Mouse (Mus musculus): ENCODE results near the gene Pcsk2. TPM values are rescaled to one million over a fixed set of nuclear protein-coding genes. Genes with fewer than 3 reads are reported as not detected.
A peak's percentile ranks its signal among the peaks of the same experiment; 100 is the strongest.

Pcsk2 gene
- polyA plus RNA-seq, 1 experiment from 2014 or later = 7.2 TPM

DNA sequence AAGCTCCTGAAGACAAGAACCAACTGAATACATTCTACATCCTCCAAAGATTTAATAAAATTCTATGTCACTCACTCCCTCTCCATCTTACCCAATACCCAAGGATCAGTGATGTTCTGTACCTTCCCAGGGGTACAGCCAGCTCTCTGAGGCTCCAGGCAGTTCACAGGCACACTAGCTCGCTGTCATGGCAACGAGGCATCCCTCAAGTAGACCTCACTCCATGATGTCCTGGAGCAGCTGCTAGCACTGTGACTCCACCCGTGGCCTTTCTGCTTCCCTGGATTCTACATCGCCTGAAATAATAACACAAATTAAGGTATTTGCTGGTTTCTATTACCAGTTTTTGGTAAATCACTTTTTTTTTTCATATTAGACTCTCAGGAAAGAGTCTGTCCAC lies 111.0 kb downstream of the Pcsk2 start:
- Histone ChIP-seq H3K4me3 (no peak overlapping the region), H3K4me1 (no peaks in the 10 kb centered on the region), H3K9ac (no peak overlapping the region), H3K36me3 (ENCODE audit: poor library complexity, severe bottlenecking) (no peaks in the 10 kb centered on the region), H3K27ac (no peak overlapping the region), H3K4me2 (no peak overlapping the region), H3K27me3 (no peaks in the 10 kb centered on the region), H3K9me3 (replicated peaks) (no peaks in the 10 kb centered on the region)
- ATAC-seq = peak; percentile 77; the same call in 1 of the 2 replicates
- 60% methylated on average over 4 of the region's 4 CpGs for WGBS

DNA sequence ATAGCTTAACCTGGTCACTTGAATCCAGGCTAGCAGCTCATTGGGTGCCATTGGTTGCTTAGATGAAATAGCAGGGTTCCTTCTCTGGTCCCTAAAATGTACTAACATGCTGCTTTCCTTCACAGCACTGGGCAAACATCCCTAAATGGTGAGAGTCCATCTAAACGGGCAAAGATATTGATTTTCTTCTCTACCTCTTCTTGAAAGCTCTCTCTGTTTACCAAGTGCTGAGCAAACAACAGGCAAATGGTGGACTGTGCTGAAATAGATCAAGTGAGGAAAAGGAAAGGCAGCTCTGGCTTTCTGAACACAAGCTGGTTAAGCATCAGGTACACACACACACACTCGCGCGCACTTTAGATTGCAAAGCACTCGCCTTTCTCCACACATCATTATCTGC lies 120.8 kb downstream of the Pcsk2 start:
- 96% methylated on average over 5 of the region's 5 CpGs for WGBS
- H3K4me1 ChIP-seq = no peaks in the 10 kb centered on the region
- H3K4me3 ChIP-seq = no peak overlapping the region
- no peak overlapping the region for H3K4me2 ChIP-seq
- no peaks in the 10 kb centered on the region for H3K27me3 ChIP-seq
- ATAC-seq = no peak
- H3K9me3 ChIP-seq (replicated peaks) = no peaks in the 10 kb centered on the region
- H3K9ac ChIP-seq = no peak overlapping the region
- H3K27ac ChIP-seq = no peak overlapping the region
- H3K36me3 ChIP-seq (ENCODE audit: poor library complexity, severe bottlenecking) = no peaks in the 10 kb centered on the region

- H3K9ac ChIP-seq = no peak overlapping the region
- no peak overlapping the region for H3K27ac ChIP-seq
- 0 out of 2 replicates have a peak, but pooled peaks cover 5% of the 10 kb centered on the region for H3K4me1 ChIP-seq
- no peaks in the 10 kb centered on the region for H3K36me3 ChIP-seq (ENCODE audit: poor library complexity, severe bottlenecking)
- no peak overlapping the region for H3K4me3 ChIP-seq
- H3K9me3 ChIP-seq (replicated peaks) = no peaks in the 10 kb centered on the region
- no peak for ATAC-seq
- 92% methylated on average over 4 of the region's 4 CpGs for WGBS
- no peaks in the 10 kb centered on the region for H3K27me3 ChIP-seq
- H3K4me2 ChIP-seq = no peak overlapping the region
These were observed 131.9 kb downstream of the Pcsk2 start for GRCm38 (mm10) chr2:143677869-143678268.

DNA sequence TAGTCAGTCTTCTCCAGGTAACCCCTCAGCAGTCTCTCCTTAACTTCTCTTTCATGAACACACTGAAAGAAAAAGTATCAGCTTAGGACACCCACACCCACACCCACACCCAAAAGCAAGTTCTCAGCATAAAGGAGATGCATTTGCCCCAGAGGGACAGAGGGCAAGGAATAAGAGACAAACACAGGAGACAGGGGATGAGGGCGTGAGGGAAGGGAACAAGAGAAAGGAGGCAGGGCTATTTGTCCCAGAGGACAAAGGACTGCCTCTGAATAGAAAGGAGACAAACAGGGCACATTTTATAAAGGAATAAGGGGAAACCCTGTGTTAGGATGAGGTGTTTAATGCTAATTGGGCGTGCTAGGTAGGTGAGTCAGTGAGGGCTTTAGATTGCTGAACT lies 133.6 kb downstream of the Pcsk2 start:
- Histone ChIP-seq H3K27me3 (no peaks in the 10 kb centered on the region), H3K4me3 (no peak overlapping the region), H3K9ac (no peak overlapping the region), H3K27ac (no peak overlapping the region), H3K9me3 (replicated peaks) (no peaks in the 10 kb centered on the region), H3K4me1 (peaks cover 6% of the 10 kb centered on the region; the same call in 1 of the 2 replicates), H3K36me3 (ENCODE audit: poor library complexity, severe bottlenecking) (no peaks in the 10 kb centered on the region), H3K4me2 (no peak overlapping the region)
- ATAC-seq = no peak
- 29% methylated on average over 2 of the region's 2 CpGs for WGBS

GRCm38 (mm10) chr2:143681873-143682555 lies 136.1 kb downstream of the Pcsk2 start:
- H3K4me1 ChIP-seq = peaks cover 11% of the 10 kb centered on the region; the same call in 1 of the 2 replicates
- H3K27ac ChIP-seq = no peak overlapping the region
- no peaks in the 10 kb centered on the region for H3K36me3 ChIP-seq (ENCODE audit: poor library complexity, severe bottlenecking)
- H3K4me2 ChIP-seq = no peak overlapping the region
- 63% methylated on average over 8 of the region's 8 CpGs for WGBS
- H3K9me3 ChIP-seq (replicated peaks) = no peaks in the 10 kb centered on the region
- H3K4me3 ChIP-seq = no peak overlapping the region
- H3K27me3 ChIP-seq = no peaks in the 10 kb centered on the region
- no peak overlapping the region for H3K9ac ChIP-seq
- 0 out of 2 replicates have a peak, but pooled peaks have one; percentile 21 for ATAC-seq

DNA sequence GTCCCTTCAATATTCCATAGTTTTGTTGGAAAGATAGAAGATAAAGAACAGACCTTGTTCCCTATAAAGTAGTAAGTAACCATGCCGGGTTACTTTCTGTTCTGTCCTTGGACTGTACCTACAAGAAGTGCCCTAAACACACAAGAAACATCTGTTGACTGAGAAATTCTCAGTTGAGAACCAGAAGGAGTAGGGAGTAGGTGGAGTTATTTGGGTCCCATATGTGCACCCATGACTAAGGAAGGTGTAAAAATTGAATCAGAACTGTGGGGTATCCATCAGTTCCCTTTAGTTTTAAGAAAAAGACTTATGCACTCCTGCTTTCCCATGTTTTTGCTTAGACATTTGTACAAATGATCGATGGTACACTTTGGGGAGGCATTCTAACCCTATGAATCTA lies 137.6 kb downstream of the Pcsk2 start:
- Histone ChIP-seq H3K36me3 (ENCODE audit: poor library complexity, severe bottlenecking) (no peaks in the 10 kb centered on the region), H3K27ac (no peak overlapping the region), H3K9ac (no peak overlapping the region), H3K4me2 (no peak overlapping the region), H3K4me3 (no peak overlapping the region), H3K27me3 (no peaks in the 10 kb centered on the region), H3K9me3 (replicated peaks) (no peaks in the 10 kb centered on the region), H3K4me1 (peaks cover 11% of the 10 kb centered on the region; the same call in 1 of the 2 replicates)
- ATAC-seq = no peak
- 97% methylated on average over 2 of the region's 2 CpGs for WGBS

DNA sequence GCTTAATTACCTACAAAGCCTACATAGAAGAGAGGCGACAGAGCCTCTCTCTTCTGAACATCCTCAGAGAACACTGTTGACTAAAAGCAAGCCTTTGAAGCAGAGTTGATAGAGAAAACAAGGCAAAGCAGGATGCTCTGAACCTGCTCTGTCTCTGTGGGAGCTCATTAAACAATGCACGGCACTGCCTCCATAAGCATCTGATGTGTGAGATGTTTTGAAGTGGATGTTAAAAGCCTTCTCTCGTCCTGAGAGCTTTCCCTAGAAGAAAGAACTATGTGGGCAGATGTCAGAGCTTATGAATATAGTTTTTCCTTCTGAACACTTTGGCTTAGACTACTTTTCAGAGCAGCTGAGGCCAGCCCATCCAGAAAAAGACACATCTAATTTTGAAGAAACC lies 145.3 kb downstream of the Pcsk2 start:
- H3K4me1 ChIP-seq = no peaks in the 10 kb centered on the region
- ATAC-seq = no peak
- no peak overlapping the region for H3K4me3 ChIP-seq
- H3K9ac ChIP-seq = no peak overlapping the region
- H3K9me3 ChIP-seq (replicated peaks) = peaks cover 4% of the 10 kb centered on the region; the same call in 1 of the 2 replicates
- no peaks in the 10 kb centered on the region for H3K27me3 ChIP-seq
- 53% methylated on average over 3 of the region's 3 CpGs for WGBS
- peaks cover 4% of the 10 kb centered on the region; the same call in 1 of the 2 replicates for H3K36me3 ChIP-seq (ENCODE audit: poor library complexity, severe bottlenecking)
- no peak overlapping the region for H3K27ac ChIP-seq
- H3K4me2 ChIP-seq = no peak overlapping the region

- H3K9me3 ChIP-seq (replicated peaks) = peaks cover 4% of the 10 kb centered on the region; the same call in 1 of the 2 replicates
- H3K36me3 ChIP-seq (ENCODE audit: poor library complexity, severe bottlenecking) = peaks cover 4% of the 10 kb centered on the region; the same call in 1 of the 2 replicates
- H3K4me1 ChIP-seq = no peaks in the 10 kb centered on the region
- 0 out of 2 replicates have a peak, but pooled peaks have one; percentile 31 for ATAC-seq
- H3K27ac ChIP-seq = no peak overlapping the region
- no peak overlapping the region for H3K4me3 ChIP-seq
- no peak overlapping the region for H3K4me2 ChIP-seq
- WGBS = 76% methylated on average over 14 of the region's 14 CpGs
- H3K9ac ChIP-seq = no peak overlapping the region
- H3K27me3 ChIP-seq = no peaks in the 10 kb centered on the region
These were observed 150.1 kb downstream of the Pcsk2 start for GRCm38 (mm10) chr2:143696026-143696557.

DNA sequence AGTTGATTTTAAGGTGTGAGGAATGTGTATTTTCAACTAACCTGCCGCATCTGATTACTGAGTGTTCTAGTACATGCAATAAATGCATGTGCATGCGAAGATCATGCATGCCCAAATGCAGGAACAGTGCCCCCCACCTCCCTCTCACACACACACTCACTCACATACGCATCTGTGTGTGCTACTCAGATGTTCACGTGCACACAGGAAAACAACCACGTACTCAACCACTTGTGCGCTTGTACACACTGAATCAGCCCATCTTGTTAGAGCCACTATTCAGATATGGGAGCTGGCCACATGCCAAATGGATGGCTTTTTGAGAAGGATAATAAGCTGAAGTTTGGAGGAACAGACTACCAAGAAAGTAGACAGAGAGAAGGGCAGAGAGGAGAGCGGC lies 150.7 kb downstream of the Pcsk2 start:
- 80% methylated on average over 7 of the region's 7 CpGs for WGBS
- no peak overlapping the region for H3K27ac ChIP-seq
- H3K4me1 ChIP-seq = no peaks in the 10 kb centered on the region
- no peak overlapping the region for H3K4me2 ChIP-seq
- peaks cover 4% of the 10 kb centered on the region; the same call in 1 of the 2 replicates for H3K36me3 ChIP-seq (ENCODE audit: poor library complexity, severe bottlenecking)
- ATAC-seq = no peak
- H3K9ac ChIP-seq = no peak overlapping the region
- H3K27me3 ChIP-seq = no peaks in the 10 kb centered on the region
- peaks cover 4% of the 10 kb centered on the region; the same call in 1 of the 2 replicates for H3K9me3 ChIP-seq (replicated peaks)
- H3K4me3 ChIP-seq = no peak overlapping the region

GRCm38 (mm10) chr2:143701141-143701540 lies 155.2 kb downstream of the Pcsk2 start:
- ATAC-seq = no peak
- Histone ChIP-seq H3K9ac (no peak overlapping the region), H3K27ac (no peak overlapping the region), H3K27me3 (no peaks in the 10 kb centered on the region), H3K4me2 (no peak overlapping the region), H3K9me3 (replicated peaks) (no peaks in the 10 kb centered on the region), H3K4me3 (no peak overlapping the region), H3K4me1 (no peaks in the 10 kb centered on the region), H3K36me3 (ENCODE audit: poor library complexity, severe bottlenecking) (no peaks in the 10 kb centered on the region)
- WGBS = 70% methylated on average over 5 of the region's 5 CpGs

GRCm38 (mm10) chr2:143702931-143703344 lies 157.0 kb downstream of the Pcsk2 start:
- Histone ChIP-seq H3K9ac (no peak overlapping the region), H3K9me3 (replicated peaks) (no peaks in the 10 kb centered on the region), H3K27me3 (no peaks in the 10 kb centered on the region), H3K4me3 (no peak overlapping the region), H3K4me1 (no peaks in the 10 kb centered on the region), H3K4me2 (no peak overlapping the region), H3K27ac (no peak overlapping the region), H3K36me3 (ENCODE audit: poor library complexity, severe bottlenecking) (no peaks in the 10 kb centered on the region)
- peak; percentile 31; the same call in 1 of the 2 replicates for ATAC-seq
- WGBS = 74% methylated on average over 3 of the region's 3 CpGs

- H3K4me2 ChIP-seq = no peak overlapping the region
- no peaks in the 10 kb centered on the region for H3K27me3 ChIP-seq
- no peaks in the 10 kb centered on the region for H3K4me1 ChIP-seq
- 76% methylated on average over 3 of the region's 3 CpGs for WGBS
- H3K4me3 ChIP-seq = no peak overlapping the region
- H3K9ac ChIP-seq = no peak overlapping the region
- ATAC-seq = no peak
- no peaks in the 10 kb centered on the region for H3K36me3 ChIP-seq (ENCODE audit: poor library complexity, severe bottlenecking)
- no peak overlapping the region for H3K27ac ChIP-seq
- H3K9me3 ChIP-seq (replicated peaks) = no peaks in the 10 kb centered on the region
These were observed 162.2 kb downstream of the Pcsk2 start for GRCm38 (mm10) chr2:143708205-143708604.
